Mouse (Mus musculus) hindbrain, postnatal 0 days (tissue): ENCODE measurements at regions not wholly inside any gene's neighbourhood (a gene's known extent, or its start where the extent isn't known, plus 50 kb on each side); places are given as distances from the start of the nearest gene placed in this dataset.

Experiments used
- ATAC-seq: fragments of 200-750 bp; cut with Nextera tagmentation; 2 replicates; pipeline ENCODE4 v1.8.0; 2017; ENCODE audit warnings: mild to moderate bottlenecking, moderate TSS enrichment, moderate library complexity
- DNase-seq: peaks from one replicate; pipeline ENCODE4 v3.0.0-alpha.2; 2015; ENCODE audit warnings: low spot score
- H3K27ac ChIP-seq: fragments of 300-500 bp; sonication (generic); 2 replicates; pipeline ENCODE4 v1.5.1; 2014; ENCODE audit warnings: mild to moderate bottlenecking
- H3K27me3 ChIP-seq: fragments of 300-500 bp; sonication (generic); 2 replicates; pipeline ENCODE4 v1.6.1; 2014; ENCODE audit warnings: low read length, mixed read lengths; ENCODE audit not compliant: insufficient read depth
- H3K36me3 ChIP-seq: fragments of 300-500 bp; sonication (generic); 2 replicates; pipeline ENCODE4 v1.6.1; 2014; ENCODE audit warnings: low read length, mixed read lengths; ENCODE audit not compliant: insufficient read depth
- H3K4me1 ChIP-seq: fragments of 300-500 bp; sonication (generic); 2 replicates; pipeline ENCODE4 v1.6.1; 2014; ENCODE audit warnings: antibody characterized with exemption, low read length, mixed read lengths; ENCODE audit not compliant: insufficient read depth
- H3K4me2 ChIP-seq: fragments of 300-500 bp; sonication (generic); 2 replicates; pipeline ENCODE4 v1.6.1; 2014; ENCODE audit warnings: low read depth, mild to moderate bottlenecking, low read length, moderate library complexity, mixed read lengths
- H3K4me3 ChIP-seq: fragments of 300-500 bp; sonication (generic); 2 replicates; pipeline ENCODE4 v1.5.1; 2014; ENCODE audit warnings: low read length
- H3K9ac ChIP-seq: fragments of 300-500 bp; sonication (generic); replicated peaks from 2 replicates; pipeline ENCODE4 v1.6.1; 2014; ENCODE audit warnings: mild to moderate bottlenecking, low read length, moderate library complexity, mixed read lengths
- H3K9me3 ChIP-seq: fragments of 300-500 bp; sonication (generic); 2 replicates; pipeline ENCODE4 v1.6.1; 2016; ENCODE audit warnings: low read length, mixed read lengths
- CTCF ChIP-seq: IDR thresholded peaks from 2 replicates; pipeline ENCODE4 v1.5.1; 2016; ENCODE audit warnings: antibody characterized with exemption, control low read depth, low read depth
- WGBS: fragments of 180-500 bp; shearing (Covaris S2); extraction: QIAGEN DNeasy Blood & Tissue Kit; methylation state at CpG from one replicate; pipeline ENCODE4 v1.1.7; 2014; 5-methylcytosine and 5-hydroxymethylcytosine counted together

GRCm38 (mm10) chr8:36018993-36019753 lies 253.6 kb downstream of the Gm19410 start:
- H3K4me2 ChIP-seq = no peak overlapping the region
- H3K4me3 ChIP-seq = no peak overlapping the region
- ATAC-seq (no peak), DNase-seq (no peak)
- no peak overlapping the region for H3K27ac ChIP-seq
- WGBS = 75% methylated on average over 15 of the region's 15 CpGs
- no peak for TF ChIP-seq CTCF
- no peaks in the 10 kb centered on the region for H3K27me3 ChIP-seq
- no peaks in the 10 kb centered on the region for H3K36me3 ChIP-seq
- H3K4me1 ChIP-seq = peaks cover 7% of the 10 kb centered on the region; the same call in 1 of the 2 replicates
- no peak overlapping the region for H3K9ac ChIP-seq
- no peaks in the 10 kb centered on the region for H3K9me3 ChIP-seq

DNA sequence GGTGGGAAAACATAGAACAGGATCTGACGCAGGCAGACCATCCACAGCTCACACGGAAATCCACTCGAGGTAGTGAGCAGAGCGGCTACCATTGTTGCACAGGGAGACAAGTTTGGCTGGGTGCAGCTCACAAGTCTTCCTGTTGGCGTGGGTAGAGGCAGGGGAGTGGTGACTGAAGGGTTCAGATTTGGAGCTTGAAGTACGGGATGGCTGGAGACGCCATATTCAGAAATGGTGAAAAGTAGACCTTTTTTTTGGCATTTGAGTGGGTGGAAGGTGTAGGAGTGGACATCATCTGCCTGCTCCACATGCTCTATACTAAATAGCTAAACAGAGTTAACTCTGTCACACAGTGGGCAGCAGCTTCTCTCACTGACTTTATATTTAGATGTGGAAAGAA lies 254.3 kb downstream of the Gm19410 start:
- no peak overlapping the region for H3K4me3 ChIP-seq
- TF ChIP-seq CTCF = no peak
- no peak for DNase-seq
- no peaks in the 10 kb centered on the region for H3K36me3 ChIP-seq
- no peak for ATAC-seq
- H3K9me3 ChIP-seq = no peaks in the 10 kb centered on the region
- no peak overlapping the region for H3K9ac ChIP-seq
- 95% methylated on average over 7 of the region's 7 CpGs for WGBS
- H3K27me3 ChIP-seq = no peaks in the 10 kb centered on the region
- H3K27ac ChIP-seq = no peak overlapping the region
- H3K4me1 ChIP-seq = peaks cover 5% of the 10 kb centered on the region; the same call in 1 of the 2 replicates
- no peak overlapping the region for H3K4me2 ChIP-seq

DNA sequence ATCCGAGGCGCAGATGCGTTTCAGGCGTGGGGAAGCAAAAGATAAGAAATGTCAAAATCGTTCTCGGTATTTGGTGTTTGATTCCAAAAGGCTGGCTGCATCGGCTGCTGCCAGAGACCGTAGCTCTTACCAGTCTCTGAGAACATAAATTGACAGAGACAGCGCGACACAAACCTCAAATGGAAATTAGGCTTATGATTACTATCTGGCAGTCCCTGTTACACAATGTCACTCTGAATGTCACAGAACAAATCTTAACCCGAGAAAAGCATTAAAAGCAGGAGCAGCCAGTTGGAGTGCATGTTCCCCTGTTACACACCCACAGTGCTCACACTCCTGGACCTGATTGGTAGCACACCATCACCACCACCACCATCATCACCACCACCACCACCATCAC lies 262.0 kb downstream of the Gm19410 start:
- no peak for DNase-seq
- H3K27ac ChIP-seq = no peak overlapping the region
- WGBS = 77% methylated on average over 11 of the region's 11 CpGs

DNA sequence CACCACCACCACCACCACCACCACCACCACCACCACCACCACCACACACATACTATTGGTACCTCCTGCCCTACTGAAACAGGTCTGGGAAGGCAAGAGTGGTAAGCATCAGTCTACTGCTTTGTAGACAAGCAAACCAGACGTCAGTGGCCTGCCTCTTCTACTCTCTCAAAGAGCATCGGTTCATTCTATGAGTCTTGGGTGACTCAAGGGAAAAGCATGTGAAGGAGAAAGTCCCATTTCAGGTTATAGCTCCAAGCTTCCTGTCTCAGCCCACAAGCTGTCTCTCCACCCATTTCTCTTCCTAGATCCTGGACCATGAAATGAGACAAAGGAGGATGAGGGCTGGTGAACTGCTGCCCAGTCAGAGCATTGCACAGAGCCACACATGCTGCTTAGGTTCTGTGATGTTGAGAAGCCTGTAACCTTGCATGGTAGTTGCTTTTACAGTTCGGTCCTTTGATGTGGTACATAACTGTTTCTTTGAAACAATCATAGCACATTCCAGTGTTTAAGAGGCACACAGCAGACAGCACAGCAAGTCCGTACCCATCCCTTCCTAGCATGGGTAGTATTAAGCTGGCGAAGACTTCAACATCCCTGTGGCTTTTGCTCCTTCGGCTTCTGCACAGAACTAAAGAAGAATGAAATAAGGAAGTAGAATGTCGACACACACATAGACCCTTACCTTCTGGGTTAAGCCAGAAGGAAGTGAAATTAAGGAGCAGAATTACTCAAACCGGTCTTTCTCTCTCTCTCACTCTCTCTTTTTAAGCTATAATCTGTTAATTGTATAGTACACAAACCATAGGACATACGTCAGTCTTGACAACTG lies 262.7 kb downstream of the Gm19410 start:
- no peaks in the 10 kb centered on the region for H3K36me3 ChIP-seq
- H3K4me3 ChIP-seq = no peak overlapping the region
- 91% methylated on average over 9 of the region's 9 CpGs for WGBS
- ATAC-seq (no peak), DNase-seq (no peak)
- no peak overlapping the region for H3K27ac ChIP-seq
- no peak overlapping the region for H3K4me2 ChIP-seq
- no peak for TF ChIP-seq CTCF
- no peaks in the 10 kb centered on the region for H3K4me1 ChIP-seq
- no peaks in the 10 kb centered on the region for H3K27me3 ChIP-seq
- H3K9me3 ChIP-seq = no peaks in the 10 kb centered on the region
- H3K9ac ChIP-seq = no peak overlapping the region

More for the DNA sequence above, 262.0 kb downstream of the Gm19410 start:
- no peak overlapping the region for H3K4me3 ChIP-seq
- no peak for ATAC-seq
- H3K27me3 ChIP-seq = no peaks in the 10 kb centered on the region
- H3K9me3 ChIP-seq = no peaks in the 10 kb centered on the region
- H3K4me2 ChIP-seq = no peak overlapping the region
- H3K36me3 ChIP-seq = no peaks in the 10 kb centered on the region
- no peak overlapping the region for H3K9ac ChIP-seq
- H3K4me1 ChIP-seq = no peaks in the 10 kb centered on the region
- no peak for TF ChIP-seq CTCF

GRCm38 (mm10) chr8:36029445-36029844 lies 263.9 kb downstream of the Gm19410 start:
- no peaks in the 10 kb centered on the region for H3K27me3 ChIP-seq
- ATAC-seq (no peak), DNase-seq (no peak)
- H3K9ac ChIP-seq = no peak overlapping the region
- no peaks in the 10 kb centered on the region for H3K9me3 ChIP-seq
- H3K4me2 ChIP-seq = no peak overlapping the region
- no peak overlapping the region for H3K4me3 ChIP-seq
- no peaks in the 10 kb centered on the region for H3K4me1 ChIP-seq
- no peak overlapping the region for H3K27ac ChIP-seq
- WGBS = 88% methylated on average over 2 of the region's 2 CpGs
- no peak for TF ChIP-seq CTCF
- no peaks in the 10 kb centered on the region for H3K36me3 ChIP-seq

GRCm38 (mm10) chr8:36030237-36030636 lies 264.6 kb downstream of the Gm19410 start:
- Histone ChIP-seq H3K27ac (no peak overlapping the region), H3K4me2 (no peak overlapping the region), H3K36me3 (no peaks in the 10 kb centered on the region), H3K4me1 (no peaks in the 10 kb centered on the region), H3K9ac (no peak overlapping the region), H3K9me3 (no peaks in the 10 kb centered on the region), H3K27me3 (no peaks in the 10 kb centered on the region), H3K4me3 (no peak overlapping the region)
- ATAC-seq = no peak
- WGBS = 90% methylated on average over 3 of the region's 3 CpGs
- no peak for DNase-seq
- no peak for TF ChIP-seq CTCF
